Mouse (Mus musculus): ENCODE measurements around the gene Rab13. TPM values are rescaled to one million over a fixed set of nuclear protein-coding genes. Genes with fewer than 3 reads are reported as not detected.
"Not testable (repeated sequence)": the region's sequence is repeated elsewhere in the genome, so short reads cannot be mapped to it uniquely, and the experiment has no call there.

The Rab13 gene
- total and polyA plus RNA-seq, 3 experiments = 22.0 to 33.6 (median 24.4) TPM

GRCm38 (mm10) chr3:90224331-90224730 lies 10.8 kb downstream of the Rab13 start:
- DNase-seq = no peak

DNA sequence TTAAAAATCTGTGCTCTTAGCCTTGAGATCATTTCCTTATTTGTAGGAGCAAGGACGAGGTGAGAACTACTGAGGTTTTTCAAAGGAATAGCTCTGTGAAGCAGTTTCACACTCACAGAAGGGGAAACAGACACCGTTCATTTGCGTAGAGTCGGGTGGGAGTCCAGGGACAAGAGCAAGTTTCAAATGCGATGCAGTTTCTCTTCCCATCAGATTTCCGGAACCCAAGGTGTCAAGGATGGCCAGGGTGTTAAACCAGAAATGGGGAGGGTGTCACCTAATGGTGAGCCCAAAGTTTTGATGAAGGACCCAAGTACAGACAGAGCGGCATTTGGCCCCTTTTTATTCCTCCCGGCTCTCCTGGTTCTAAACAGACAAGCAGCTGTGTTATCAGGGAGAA lies 17.6 kb downstream of the Rab13 start:
- DNase-seq = no peak

- peak; percentile 96 for DNase-seq
Observed at GRCm38 (mm10) chr3:90231507-90232333, 18.2 kb downstream of the Rab13 start, which contains the start of gene Jtb. Gene Jtb (plus strand): TSS chr3:90231597.

- DNase-seq = no peak
Observed at GRCm38 (mm10) chr3:90241251-90241650, 27.8 kb downstream of the Rab13 start.

DNA sequence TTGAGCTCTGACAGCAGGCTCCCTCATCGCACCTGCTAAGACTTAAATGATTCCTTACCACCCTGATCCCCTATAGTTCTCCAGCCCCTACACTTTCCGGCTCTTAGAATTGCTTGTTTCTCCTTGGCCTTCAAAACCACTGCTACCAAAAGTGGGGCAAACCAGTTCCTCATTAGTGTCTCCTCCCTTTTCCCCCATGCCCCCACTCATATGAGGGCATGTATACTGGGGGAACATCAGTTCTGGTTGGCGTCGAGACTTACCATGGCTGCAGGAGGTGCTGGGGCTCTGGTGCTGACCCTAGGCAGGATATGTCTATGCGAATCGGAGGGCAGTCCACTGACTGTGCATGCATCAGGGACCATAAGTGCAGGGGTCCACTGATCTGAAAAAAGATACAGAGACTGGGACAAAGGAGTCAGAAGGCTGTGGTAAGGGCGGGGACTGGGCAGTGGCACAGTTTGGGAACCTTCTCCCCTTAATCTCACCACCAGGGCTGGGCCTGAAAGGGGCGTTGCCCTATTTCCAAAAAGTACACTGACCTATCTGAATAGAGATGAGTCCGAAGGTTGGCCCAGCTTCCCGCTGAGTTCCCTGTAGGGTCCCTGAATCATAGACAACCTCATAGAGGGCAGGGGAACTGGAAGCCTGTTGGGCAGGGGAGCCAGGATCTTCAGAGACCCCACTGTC lies 28.3 kb downstream of the Rab13 start:
- DNase-seq = no peak

GRCm38 (mm10) chr3:90242984-90243775 lies 29.7 kb downstream of the Rab13 start, which contains the start of gene Creb3l4:
Gene Creb3l4 (minus strand): TSS chr3:90243512.
- peak; percentile 66 for DNase-seq

DNA sequence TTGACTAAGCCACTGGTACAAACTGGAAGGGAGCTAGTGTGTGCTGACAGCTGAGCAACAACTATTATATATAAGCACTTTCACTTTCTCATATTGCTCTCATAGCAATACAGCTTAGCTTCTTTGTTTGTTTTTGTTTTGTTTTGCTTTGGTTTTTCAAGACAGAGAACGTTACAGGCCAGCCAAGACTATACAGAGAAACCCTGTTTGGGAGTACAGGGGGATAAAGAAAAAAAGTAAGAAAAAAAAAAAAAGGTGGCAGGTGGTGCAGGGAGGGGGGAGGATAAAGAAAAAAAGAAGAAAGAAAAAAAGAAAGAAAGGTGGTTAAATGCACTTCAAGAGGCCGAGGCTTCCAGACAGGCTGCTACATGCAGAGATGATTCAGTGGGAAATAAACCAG lies 31.9 kb downstream of the Rab13 start:
- no peak for DNase-seq

DNA sequence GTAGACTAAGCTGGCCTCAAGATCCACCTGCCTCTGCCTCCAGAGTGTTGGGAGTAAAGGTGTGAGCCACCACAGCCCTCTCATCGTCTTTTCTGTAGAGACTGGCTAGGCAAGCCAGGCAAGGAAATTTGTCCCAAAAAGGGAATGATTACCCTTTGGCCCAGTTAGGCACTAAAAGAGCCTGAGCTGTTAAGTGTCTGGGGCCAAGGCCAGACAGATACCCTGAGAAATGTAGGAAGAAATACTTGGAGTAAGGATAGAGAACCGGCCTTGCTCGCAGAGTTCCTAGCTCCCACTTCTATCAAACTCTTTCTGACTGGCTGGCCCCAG lies 34.1 kb downstream of the Rab13 start:
- no peak for DNase-seq

- peak; percentile 97 for DNase-seq
Observed at GRCm38 (mm10) chr3:90247960-90248745, 34.7 kb downstream of the Rab13 start, which contains the start of gene Slc39a1. Gene Slc39a1 (plus strand): TSS chr3:90248172.

DNA sequence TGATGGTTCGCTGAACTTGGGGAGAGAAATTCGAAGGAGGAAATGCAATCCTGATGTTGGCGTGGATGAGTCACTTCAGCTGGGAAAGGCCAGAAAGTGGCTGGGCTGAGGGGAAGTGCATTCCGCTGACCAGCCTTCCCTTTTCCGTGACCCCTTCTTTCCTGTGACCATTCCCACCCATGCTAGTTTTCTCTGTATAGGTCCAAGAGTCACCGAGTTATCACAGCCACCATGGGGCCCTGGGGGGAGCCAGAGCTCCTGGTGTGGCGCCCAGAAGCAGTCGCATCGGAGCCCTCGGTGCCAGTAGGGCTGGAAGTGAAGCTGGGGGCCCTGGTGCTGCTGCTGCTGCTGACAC lies 35.2 kb downstream of the Rab13 start:
- DNase-seq = peak; percentile 82

DNA sequence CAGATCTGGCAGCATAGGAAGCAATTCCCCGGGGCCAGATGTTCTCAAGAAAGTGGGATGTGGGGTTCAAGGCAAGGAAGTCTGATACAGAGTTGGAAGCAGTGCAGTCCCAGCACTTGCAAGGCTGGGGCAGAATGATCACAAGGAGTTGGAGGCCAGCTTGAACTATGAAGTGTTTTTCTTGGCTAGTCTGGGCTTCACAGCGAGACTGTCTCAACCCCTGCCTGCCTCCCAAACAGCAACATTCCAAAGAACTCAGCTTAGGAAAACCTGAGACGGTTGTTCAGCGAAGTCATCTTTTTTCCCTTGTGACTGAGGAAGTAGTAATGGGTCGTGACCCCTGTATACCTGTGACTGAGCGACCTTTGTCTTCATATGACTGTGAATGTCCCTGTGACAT lies 37.3 kb downstream of the Rab13 start:
- DNase-seq = no peak

- DNase-seq = not testable (repeated sequence)
Observed at GRCm38 (mm10) chr3:90251731-90252226, 38.3 kb downstream of the Rab13 start.

DNA sequence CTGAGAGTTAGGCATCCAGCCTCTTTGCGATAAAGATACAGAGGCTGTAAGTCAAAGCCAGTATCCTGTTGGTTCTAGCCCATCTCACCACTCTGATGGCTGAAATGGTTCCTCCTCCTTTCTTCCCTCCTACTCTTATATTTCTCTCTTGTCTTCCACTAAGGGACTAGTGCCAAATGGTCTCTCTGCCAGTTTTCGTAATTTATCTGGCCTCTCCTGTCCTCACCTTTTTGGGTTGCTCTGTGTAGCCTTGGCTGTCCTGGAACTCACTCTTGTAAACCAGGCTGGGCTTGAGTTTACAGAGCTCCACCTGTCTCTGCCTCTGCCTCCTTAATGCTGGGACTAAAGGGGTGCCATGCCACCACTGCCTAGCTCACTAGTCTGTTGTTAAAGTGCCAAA lies 39.2 kb downstream of the Rab13 start:
- DNase-seq = not testable (repeated sequence)

- DNase-seq = not testable (repeated sequence)
Observed at GRCm38 (mm10) chr3:90253174-90253573, 39.7 kb downstream of the Rab13 start.

DNA sequence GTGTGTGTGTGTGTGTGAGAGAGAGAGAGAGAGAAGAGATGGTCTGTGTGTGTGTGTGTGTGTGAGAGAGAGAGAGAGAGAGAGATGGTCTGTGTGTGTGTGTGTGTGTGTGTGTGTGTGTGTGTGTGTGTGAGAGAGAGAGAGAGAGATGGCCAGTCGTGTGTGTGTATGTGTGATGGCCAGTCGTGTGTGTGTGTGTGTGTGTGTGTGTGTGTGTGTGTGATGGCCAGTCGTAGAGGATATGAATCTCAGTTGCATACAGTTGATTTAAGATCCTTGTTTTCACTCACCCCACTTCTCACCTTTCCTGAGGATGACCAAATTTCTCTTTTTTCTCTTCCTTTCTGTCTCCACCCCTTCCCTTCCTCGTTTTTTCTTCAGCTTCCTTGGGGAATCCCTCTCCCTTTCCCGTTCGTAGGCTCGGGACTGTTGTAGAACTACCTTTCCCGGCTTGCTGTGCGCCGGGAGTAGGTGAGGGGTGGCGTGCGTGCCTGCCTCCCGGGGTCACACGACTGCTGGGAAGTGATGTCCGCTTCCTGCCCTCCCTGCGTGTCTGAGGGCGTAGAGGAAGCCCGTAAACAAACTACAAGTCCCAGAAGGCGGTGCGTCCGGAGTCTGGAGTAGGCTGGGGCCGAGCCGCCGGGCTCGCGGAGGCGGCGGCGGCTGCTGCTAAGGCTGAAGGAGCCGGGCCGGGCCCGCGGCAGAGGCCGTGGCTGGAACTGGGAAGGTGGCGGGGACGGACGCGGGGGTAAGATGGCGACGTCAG lies 40.3 kb downstream of the Rab13 start, which contains the start of gene Crtc2:
TSS of gene Crtc2 (plus strand) at position 511 of the 766 bp plus-strand sequence.
- peak; percentile 97 for DNase-seq

DNA sequence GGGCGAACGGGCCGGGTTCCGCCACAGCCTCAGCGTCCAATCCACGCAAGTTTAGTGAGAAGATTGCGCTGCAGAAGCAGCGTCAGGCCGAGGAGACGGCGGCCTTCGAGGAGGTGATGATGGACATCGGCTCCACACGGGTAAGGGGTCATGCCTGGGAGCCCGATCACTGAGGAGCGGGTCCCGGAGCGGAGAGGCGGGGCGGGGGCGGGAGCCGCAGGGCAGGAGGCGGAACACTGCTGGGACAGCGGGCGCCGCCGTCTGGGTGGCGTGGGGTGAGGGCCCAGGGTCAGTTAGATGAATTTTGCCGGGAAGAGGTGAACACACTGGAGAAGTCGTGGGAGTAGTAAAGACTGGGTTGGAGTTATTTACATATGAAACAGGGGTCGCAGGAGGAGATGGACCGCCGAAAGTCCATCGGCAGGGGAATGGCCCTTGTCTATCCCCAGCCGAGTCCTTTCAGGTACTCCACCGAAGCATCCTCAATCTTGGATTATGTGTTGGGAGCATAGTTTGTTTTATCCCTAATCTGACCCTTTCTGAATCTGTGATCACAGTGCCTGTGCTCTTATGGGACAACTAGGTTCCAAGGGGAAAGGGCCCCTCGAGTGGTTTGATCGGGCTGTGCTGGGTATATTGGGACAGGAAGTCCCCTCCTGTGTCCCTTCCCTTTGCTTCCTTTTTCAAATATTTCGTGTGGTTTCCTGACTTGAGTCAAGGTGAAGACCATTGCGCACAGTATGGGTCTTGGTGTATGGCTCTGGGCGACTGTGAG lies 41.1 kb downstream of the Rab13 start:
- no peak for DNase-seq

DNA sequence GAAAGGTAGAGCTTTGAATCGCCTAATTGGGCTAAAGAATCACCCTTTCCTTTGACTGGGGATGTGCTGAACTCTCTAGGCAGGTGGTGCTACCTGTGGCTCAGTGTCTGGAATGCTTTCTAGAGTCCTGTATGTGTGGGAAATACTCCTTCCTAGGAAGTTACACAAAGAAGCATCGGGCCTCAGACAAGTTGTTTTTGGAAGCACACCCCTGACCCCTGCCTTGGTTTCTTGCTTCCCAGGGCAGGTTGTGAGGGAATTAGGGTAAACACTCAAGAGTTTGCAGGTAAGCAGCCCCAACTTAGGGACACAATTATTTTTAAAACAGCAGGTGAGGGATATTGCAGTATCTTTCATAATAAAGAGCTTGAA lies 41.7 kb downstream of the Rab13 start:
- DNase-seq = no peak

GRCm38 (mm10) chr3:90255784-90256353 lies 42.4 kb downstream of the Rab13 start:
- DNase-seq = no peak

GRCm38 (mm10) chr3:90256731-90257530 lies 43.4 kb downstream of the Rab13 start:
- no peak for DNase-seq

All from adrenal gland, adult 2 months (tissue).